Mouse (Mus musculus): ENCODE measurements around the gene Gpr34. TPM values are rescaled to one million over a fixed set of nuclear protein-coding genes. Genes with fewer than 3 reads are reported as not detected.

Gene Gpr34
- polyA plus RNA-seq (2012; rRNA removed): 0.07 TPM in 1 of 2 replicates, not detected in the other

DNA sequence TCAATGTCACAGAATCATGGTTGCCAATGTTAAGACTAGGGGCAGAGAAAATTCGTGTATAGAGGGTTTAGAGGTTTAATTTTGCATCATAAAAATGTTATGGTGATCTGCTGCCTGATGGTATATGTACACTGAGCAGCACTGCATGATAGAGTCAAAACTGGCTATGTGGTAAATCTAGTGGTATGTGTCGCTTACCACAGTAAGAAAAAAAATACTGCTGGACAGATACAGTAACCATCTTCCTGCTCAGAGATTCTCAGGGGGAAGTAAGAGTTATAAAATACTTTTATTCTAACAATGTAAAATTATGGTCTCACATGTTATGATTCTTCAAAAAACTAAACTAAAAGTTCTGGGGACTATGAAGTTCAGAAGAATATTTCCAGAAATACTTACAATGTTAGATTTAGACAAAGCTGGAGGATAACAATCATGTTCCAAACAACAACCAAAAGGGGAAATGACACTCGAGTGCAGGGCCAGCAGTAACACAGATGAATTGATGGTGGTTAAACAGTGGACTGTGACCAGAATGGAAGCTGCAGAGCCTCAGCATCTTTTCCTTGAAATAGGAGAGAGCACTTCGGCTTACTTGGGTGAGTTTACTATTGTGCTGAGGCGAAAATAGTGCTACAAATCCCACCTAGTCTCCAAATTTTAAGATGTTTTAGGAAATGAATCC lies at the start of gene Gpr34:
TSS of gene Gpr34 (plus strand) at position 491 of the 685 bp plus-strand sequence.

DNA sequence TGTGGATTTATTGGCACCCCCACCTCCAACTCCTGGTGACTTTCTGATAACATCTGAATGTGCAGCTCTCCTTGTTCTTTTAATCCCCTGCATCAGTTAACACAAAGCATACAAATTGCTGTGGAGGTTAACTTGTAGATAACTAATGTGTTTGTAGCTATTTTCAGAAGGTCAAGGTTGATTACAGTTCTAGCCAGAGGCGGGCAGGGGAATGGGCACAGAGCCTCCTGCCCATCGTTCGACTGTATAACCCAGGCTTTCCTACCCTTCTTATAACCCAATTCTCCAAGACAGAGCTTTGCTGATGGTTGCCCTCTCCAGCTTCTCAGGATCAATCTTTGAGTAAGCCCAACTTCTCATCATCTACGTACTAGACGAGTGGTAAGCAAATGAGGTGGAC lies 29.2 kb downstream of the Gpr34 start, which contains the start of gene Gpr82:
TSS of gene Gpr82 (plus strand) at position 301 of the 400 bp plus-strand sequence.

Other genes starting within 250 kb of the Gpr34 start
- gene Nyx, start 166.0 kb upstream of the Gpr34 start, polyA plus RNA-seq (2012; rRNA removed): 1.7 and 3.4 TPM in 2 replicates
- gene Gpr82, start 29.3 kb downstream of the Gpr34 start, polyA plus RNA-seq (2012; rRNA removed): 0.05 and 0.11 TPM in 2 replicates
- 5.2 and 7.1 TPM in 2 replicates for gene Cask, start 219.3 kb downstream of the Gpr34 start, polyA plus RNA-seq (2012; rRNA removed)